Mouse (Mus musculus) E14TG2a.4 (cell line): ENCODE measurements around the gene Arl15.

ENCODE experiments used
- CTCF ChIP-seq: conservative IDR thresholded peaks from 2 replicates; pipeline ENCODE4 v1.5.1; 2014; ENCODE audit warnings: low read length
- POU5F1 ChIP-seq: IDR thresholded peaks from 2 replicates; pipeline ENCODE4 v1.6.1; 2014; ENCODE audit warnings: low read length, borderline replicate concordance

DNA sequence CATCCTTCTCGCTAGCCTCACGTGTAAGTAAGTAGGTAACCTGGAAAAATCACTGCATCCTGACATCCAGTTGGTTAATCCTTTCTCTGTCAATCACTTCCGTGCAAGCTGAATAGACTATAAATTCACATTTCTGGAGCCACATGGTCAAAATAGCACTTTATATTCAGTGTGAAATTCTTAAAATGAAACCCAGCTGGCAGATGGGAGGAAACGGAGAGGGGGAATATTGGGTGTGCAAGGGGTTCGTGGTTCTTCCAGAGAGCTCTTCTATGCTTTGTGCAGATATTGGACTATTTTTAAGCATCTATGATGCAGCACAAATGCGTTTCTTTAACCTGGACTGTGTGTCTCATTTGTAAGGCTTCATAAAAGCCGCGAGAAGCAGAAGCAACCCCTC lies 344.6 kb downstream of the Arl15 start:
- TF ChIP-seq CTCF (no peak), POU5F1 (no peak)
